ENCODE assay signal across 12 mouse cellular contexts in the genomic region with DNA sequence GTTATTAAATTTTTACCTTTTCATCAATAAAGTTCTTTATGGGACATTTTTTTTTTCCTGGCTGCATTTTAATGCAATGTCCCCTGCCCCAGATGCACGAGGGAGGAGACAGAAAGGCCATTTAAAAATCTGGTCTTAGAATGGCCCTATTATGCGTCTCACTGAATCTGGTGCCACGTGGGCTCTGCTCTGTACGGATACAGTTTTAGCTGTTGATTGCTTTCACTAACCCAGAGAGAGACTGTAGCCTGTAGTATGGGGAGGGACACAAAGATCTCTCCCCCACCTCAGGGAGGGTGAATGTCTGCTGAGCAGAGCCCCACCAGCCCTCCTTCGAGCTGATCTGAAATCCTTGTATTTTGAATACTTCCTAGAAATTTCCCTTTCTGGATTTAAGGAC.
DNase-seq lines count a peak whose midpoint lies in the region; ATAC-seq lines count a peak whose summit lies in the region.
"Had no signal": no experiment of that assay in that cellular context is flagged by ENCODE, and none has a peak within 500 bp of the region (broad histone marks: within the 10 kb centered on the region; RNA-seq: fewer than 3 reads in every experiment).

No protein-coding gene starts in this region.

- 0 out of 2 replicates have a peak overlapping the region, but pooled peaks have one; percentile 65 for H3K27ac ChIP-seq in heart, embryonic 15.5 days
- 0 out of 2 replicates have a peak overlapping the region, but pooled peaks have one; percentile 5 for H3K27ac ChIP-seq in midbrain, embryonic 15.5 days
- H3K27ac ChIP-seq in midbrain, embryonic 13.5 days = no peak overlapping the region
- peak overlapping the region; percentile 11 for H3K27ac ChIP-seq in hindbrain, embryonic 16.5 days (ENCODE audit: low read depth, low read length)
- H3K27ac ChIP-seq: liver, embryonic 13.5 days had no signal

- H3K4me3 ChIP-seq in heart, embryonic 15.5 days = no peak overlapping the region
- no peak overlapping the region for H3K4me3 ChIP-seq in midbrain, embryonic 15.5 days
- H3K4me3 ChIP-seq in midbrain, embryonic 13.5 days (replicated peaks) = no peak overlapping the region
- no peak overlapping the region for H3K4me3 ChIP-seq in hindbrain, embryonic 16.5 days (ENCODE audit: low read length)
- H3K4me3 ChIP-seq: liver, embryonic 13.5 days; megakaryocyte, embryonic 14.5 days had no signal

- no peak for DNase-seq in heart, adult 9 months (ENCODE audit: low spot score in 2 of 2)
- no peak for DNase-seq in ovary, postnatal 14 days (ENCODE audit: low spot score)
- DNase-seq: gastrocnemius, postnatal 10 days; liver, embryonic 13.5 days; right cerebral cortex, postnatal 14 days; thymus, postnatal 14 days had no signal

- peaks cover 64% of the 10 kb centered on the region for H3K4me1 ChIP-seq in heart, embryonic 15.5 days (replicated peaks)
- H3K4me1 ChIP-seq in midbrain, embryonic 15.5 days = peaks cover 11% of the 10 kb centered on the region; the same call in 1 of the 2 replicates
- H3K4me1 ChIP-seq in midbrain, embryonic 13.5 days (replicated peaks) = peaks cover 29% of the 10 kb centered on the region
- peaks cover 14% of the 10 kb centered on the region for H3K4me1 ChIP-seq in hindbrain, embryonic 16.5 days (ENCODE audit: control insufficient read depth, insufficient read depth, low read depth, low read length)
- H3K4me1 ChIP-seq: megakaryocyte, embryonic 14.5 days had no signal

- H3K9me3 ChIP-seq in heart, embryonic 15.5 days (replicated peaks) = no peaks in the 10 kb centered on the region
- H3K9me3 ChIP-seq in midbrain, embryonic 15.5 days = no peaks in the 10 kb centered on the region
- H3K9me3 ChIP-seq in midbrain, embryonic 13.5 days = no peaks in the 10 kb centered on the region
- H3K9me3 ChIP-seq in hindbrain, embryonic 16.5 days (ENCODE audit: control insufficient read depth, low read length) = no peaks in the 10 kb centered on the region
- H3K9me3 ChIP-seq: liver, embryonic 13.5 days; megakaryocyte, embryonic 14.5 days had no signal

- no peaks in the 10 kb centered on the region for H3K36me3 ChIP-seq in heart, embryonic 15.5 days
- no peaks in the 10 kb centered on the region for H3K36me3 ChIP-seq in midbrain, embryonic 15.5 days (replicated peaks)
- H3K36me3 ChIP-seq in midbrain, embryonic 13.5 days = no peaks in the 10 kb centered on the region
- no peaks in the 10 kb centered on the region for H3K36me3 ChIP-seq in hindbrain, embryonic 16.5 days (ENCODE audit: control insufficient read depth, insufficient read depth, low read length)
- H3K36me3 ChIP-seq: liver, embryonic 13.5 days had no signal

- no peaks in the 10 kb centered on the region for H3K27me3 ChIP-seq in heart, embryonic 15.5 days
- no peaks in the 10 kb centered on the region for H3K27me3 ChIP-seq in midbrain, embryonic 15.5 days (replicated peaks)
- no peaks in the 10 kb centered on the region for H3K27me3 ChIP-seq in midbrain, embryonic 13.5 days
- H3K27me3 ChIP-seq in hindbrain, embryonic 16.5 days (replicated peaks; ENCODE audit: control insufficient read depth, insufficient read depth, low read length) = no peaks in the 10 kb centered on the region
- H3K27me3 ChIP-seq: liver, embryonic 13.5 days had no signal

- 78% methylated on average over 5 of the region's 5 CpGs for WGBS in heart, embryonic 15.5 days
- 48% methylated on average over 5 of the region's 5 CpGs for WGBS in midbrain, embryonic 15.5 days
- 51% methylated on average over 5 of the region's 5 CpGs for WGBS in midbrain, embryonic 13.5 days
- 43% methylated on average over 5 of the region's 5 CpGs for WGBS in hindbrain, embryonic 16.5 days

- no peak overlapping the region for H3K4me2 ChIP-seq in heart, embryonic 15.5 days
- H3K4me2 ChIP-seq in midbrain, embryonic 15.5 days = no peak overlapping the region
- H3K4me2 ChIP-seq in midbrain, embryonic 13.5 days (replicated peaks) = no peak overlapping the region
- no peak overlapping the region for H3K4me2 ChIP-seq in hindbrain, embryonic 16.5 days (ENCODE audit: low read length)
- H3K4me2 ChIP-seq: liver, embryonic 13.5 days had no signal

- ATAC-seq in heart, embryonic 15.5 days (replicated peaks; ENCODE audit: insufficient number of reproducible peaks, insufficient read depth, low FRiP score, low read depth) = no peak
- no peak for ATAC-seq in midbrain, embryonic 15.5 days (replicated peaks)
- no peak for ATAC-seq in midbrain, embryonic 13.5 days
- ATAC-seq in hindbrain, embryonic 16.5 days = 0 out of 2 replicates have a peak, but pooled peaks have one; percentile 8
- no peak for ATAC-seq in CD4-positive, CD25-positive, alpha-beta regulatory T cell, adult 4 months

- no peak overlapping the region for H3K9ac ChIP-seq in heart, embryonic 15.5 days
- H3K9ac ChIP-seq in midbrain, embryonic 15.5 days = no peak overlapping the region
- H3K9ac ChIP-seq in midbrain, embryonic 13.5 days (replicated peaks) = no peak overlapping the region
- no peak overlapping the region for H3K9ac ChIP-seq in hindbrain, embryonic 16.5 days (ENCODE audit: low read depth, low read length)
- H3K9ac ChIP-seq: liver, embryonic 13.5 days had no signal
